In the genomic region with DNA sequence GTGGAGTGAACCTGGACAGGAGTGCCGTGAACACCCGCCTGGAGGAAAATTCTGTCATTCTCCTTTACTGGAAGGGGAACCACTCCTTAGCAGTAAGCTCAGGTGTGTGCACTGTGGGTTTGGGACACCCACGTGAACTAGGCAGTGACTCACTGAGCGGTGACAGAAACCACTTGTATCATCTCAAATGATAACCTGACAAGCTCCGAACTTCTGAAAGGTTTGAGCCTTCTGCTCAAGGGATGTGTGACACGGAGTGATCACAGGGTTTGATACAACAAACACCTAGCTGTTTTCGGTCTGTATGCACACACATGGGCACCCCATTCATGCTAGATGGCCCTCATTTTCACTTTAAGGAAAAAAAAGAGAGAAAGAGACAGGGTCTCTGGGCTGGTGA, we compare ENCODE assay signal across 21 mouse cellular contexts. TPM values are rescaled to one million over a fixed set of nuclear protein-coding genes. Genes with fewer than 3 reads are reported as not detected.
"Had no signal": no experiment of that assay in that cellular context is flagged by ENCODE, and none has a peak within 500 bp of the region (broad histone marks: within the 10 kb centered on the region; RNA-seq: fewer than 3 reads in every experiment).

A gene (minus strand): TSS at position 76 of the 400 bp plus-strand sequence.

- H3K4me3 ChIP-seq: limb, embryonic 15.5 days; liver, embryonic 12.5 days; megakaryocyte, embryonic 14.5 days; midbrain, embryonic 12.5 days; neural tube, embryonic 15.5 days; stomach, embryonic 15.5 days had no signal

- H3K36me3 ChIP-seq: limb, embryonic 15.5 days; liver, embryonic 12.5 days; midbrain, embryonic 12.5 days; neural tube, embryonic 15.5 days; stomach, embryonic 15.5 days had no signal

- H3K9me3 ChIP-seq: limb, embryonic 15.5 days; liver, embryonic 12.5 days; megakaryocyte, embryonic 14.5 days; midbrain, embryonic 12.5 days; neural tube, embryonic 15.5 days; stomach, embryonic 15.5 days had no signal

- H3K4me2 ChIP-seq: limb, embryonic 15.5 days; liver, embryonic 12.5 days; lung, embryonic 14.5 days; midbrain, embryonic 12.5 days; neural tube, embryonic 15.5 days; stomach, embryonic 15.5 days had no signal

- H3K9ac ChIP-seq: limb, embryonic 15.5 days; liver, embryonic 12.5 days; lung, embryonic 14.5 days; midbrain, embryonic 12.5 days; neural tube, embryonic 15.5 days; stomach, embryonic 15.5 days had no signal

- DNase-seq: kidney, postnatal 10 days; layer of hippocampus, adult 9-11 months; layer of hippocampus, postnatal 36 days; lung, embryonic 14.5 days; lung, postnatal 10 days; right cerebral cortex, adult 18-20 months had no signal

- H3K4me1 ChIP-seq: limb, embryonic 15.5 days; liver, embryonic 12.5 days; midbrain, embryonic 12.5 days; neural tube, embryonic 15.5 days; stomach, embryonic 15.5 days had no signal

- H3K27ac ChIP-seq: limb, embryonic 15.5 days; liver, embryonic 12.5 days; macrophage; midbrain, embryonic 12.5 days; neural tube, embryonic 15.5 days; stomach, embryonic 15.5 days had no signal

- H3K27me3 ChIP-seq: limb, embryonic 15.5 days; liver, embryonic 12.5 days; midbrain, embryonic 12.5 days; neural tube, embryonic 15.5 days; stomach, embryonic 15.5 days had no signal

- ATAC-seq: liver, embryonic 12.5 days had no signal

RNA-seq across cellular contexts. Expression of the gene that starts here (rescaled TPM):
- total RNA-seq: layer of hippocampus, postnatal 36 days; left cerebral cortex, adult 8-10 months; left cerebral cortex, postnatal 25 days; midbrain, postnatal 0 days had no signal
- polyA plus RNA-seq: kidney, embryonic 14.5 days; limb, embryonic 11.5 days; limb, embryonic 15.5 days; liver, embryonic 12.5 days; liver, embryonic 16.5 days; lung, embryonic 14.5 days; macrophage; midbrain, embryonic 12.5 days; midbrain, postnatal 0 days; neural tube, embryonic 11.5 days; neural tube, embryonic 15.5 days; stomach, embryonic 15.5 days; testis, adult 2 months had no signal
